Mouse (Mus musculus): ENCODE measurements at regions not wholly inside any gene's neighbourhood (a gene's known extent, or its start where the extent isn't known, plus 50 kb on each side); places are given as distances from the start of the nearest gene placed in this dataset.

- no peaks in the 10 kb centered on the region for H3K36me3 ChIP-seq (ENCODE audit: inconsistent target)
- H3K4me3 ChIP-seq (ENCODE audit: inconsistent target) = no peak overlapping the region
- no peaks in the 10 kb centered on the region for H3K79me2 ChIP-seq (ENCODE audit: inconsistent target)
- no peak overlapping the region for H3K27ac ChIP-seq
- WGBS (ENCODE audit: missing documents) = 90% methylated on average over 4 of the region's 4 CpGs
These were observed 143.3 kb downstream of the Cd24a start for GRCm38 (mm10) chr10:43721356-43721755.

DNA sequence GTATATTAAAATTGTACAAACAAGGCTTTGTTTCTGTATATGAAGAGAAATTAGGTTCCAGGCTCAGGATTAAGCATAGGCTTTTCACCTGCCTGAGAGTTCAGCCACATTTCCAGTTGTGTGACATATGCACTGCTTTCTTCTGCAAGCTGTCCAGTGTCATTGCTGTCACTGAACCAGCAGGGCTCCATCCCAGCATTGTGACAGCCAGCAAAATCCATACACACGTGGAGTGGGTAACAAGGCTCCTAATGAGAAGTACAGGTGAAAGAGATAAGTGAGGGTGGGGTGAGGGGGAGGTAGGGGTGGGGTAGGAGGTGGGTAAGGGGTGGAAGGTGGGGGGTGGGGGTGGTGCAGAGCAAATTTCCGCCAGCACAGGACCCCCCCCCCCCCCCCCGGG, 144.1 kb downstream of the Cd24a start:
- 0% methylated on average over 1 of the region's 3 CpGs for WGBS (ENCODE audit: missing documents)
- Histone ChIP-seq H3K79me2 (ENCODE audit: inconsistent target) (no peaks in the 10 kb centered on the region), H3K4me3 (ENCODE audit: inconsistent target) (no peak overlapping the region), H3K27ac (no peak overlapping the region), H3K36me3 (ENCODE audit: inconsistent target) (no peaks in the 10 kb centered on the region)

DNA sequence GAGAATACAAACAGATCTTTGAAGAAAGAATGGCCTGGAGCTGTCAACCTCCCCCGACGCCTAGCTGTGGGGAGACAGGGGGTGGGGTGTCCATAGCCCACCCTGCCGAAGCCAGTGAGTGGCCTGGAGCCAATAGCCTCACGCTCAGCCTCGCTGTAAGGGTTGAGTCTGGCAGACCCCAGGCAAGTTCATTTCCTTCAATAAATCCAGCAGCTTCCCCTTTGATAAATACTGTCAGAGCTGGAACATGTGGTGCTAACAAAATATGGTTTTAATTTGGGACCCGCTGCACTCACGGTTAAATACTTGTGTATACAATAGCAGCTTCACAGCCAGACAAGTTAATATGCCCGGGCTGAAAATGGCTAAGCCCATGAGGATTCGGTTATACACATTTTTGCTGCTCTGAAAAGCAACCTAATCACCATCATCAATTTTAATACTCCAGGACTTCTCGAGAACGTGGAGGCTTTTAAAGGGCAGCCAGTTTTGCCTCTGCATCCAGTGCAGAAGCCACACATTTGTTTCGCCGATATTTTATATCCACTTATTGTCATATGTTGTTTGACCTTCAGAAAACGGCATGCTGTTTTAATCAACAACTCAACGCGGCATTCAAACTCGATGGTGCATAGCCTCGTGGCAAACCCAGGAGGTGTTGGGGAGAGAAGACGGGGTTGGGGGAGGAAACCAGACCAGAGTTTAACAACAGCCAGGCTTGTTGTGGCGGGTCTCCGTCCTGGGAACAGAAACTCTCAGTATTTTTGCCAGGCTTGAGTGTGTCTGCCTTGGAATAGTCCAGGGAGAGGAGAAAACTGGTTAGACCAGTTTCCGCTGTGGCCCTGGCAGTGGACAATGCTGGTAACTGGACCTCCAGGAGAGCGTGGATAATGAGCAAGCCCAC, 144.9 kb downstream of the Cd24a start:
- H3K27ac ChIP-seq = no peak overlapping the region
- no peak overlapping the region for H3K4me3 ChIP-seq (ENCODE audit: inconsistent target)
- H3K79me2 ChIP-seq (ENCODE audit: inconsistent target) = no peaks in the 10 kb centered on the region
- WGBS (ENCODE audit: missing documents) = 30% methylated on average over 23 of the region's 23 CpGs
- H3K36me3 ChIP-seq (ENCODE audit: inconsistent target) = no peaks in the 10 kb centered on the region

DNA sequence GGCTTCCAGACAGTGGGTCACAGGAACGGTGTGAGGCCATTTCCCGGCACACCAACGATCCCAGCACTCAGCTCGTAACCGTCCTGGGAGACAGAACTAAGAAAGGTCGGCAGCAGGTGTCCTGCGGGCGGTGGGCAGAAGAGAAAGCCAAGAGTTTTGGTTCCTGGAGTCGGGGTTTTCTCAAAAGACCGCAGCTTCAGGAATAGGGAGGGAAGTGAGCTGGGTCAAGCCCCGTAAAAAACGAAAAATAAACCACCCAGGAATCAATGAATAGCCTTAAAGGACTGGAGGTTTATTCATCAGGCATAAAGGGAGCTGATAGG, 145.5 kb downstream of the Cd24a start:
- Histone ChIP-seq H3K4me3 (ENCODE audit: inconsistent target) (no peak overlapping the region), H3K79me2 (ENCODE audit: inconsistent target) (no peaks in the 10 kb centered on the region), H3K36me3 (ENCODE audit: inconsistent target) (no peaks in the 10 kb centered on the region), H3K27ac (no peak overlapping the region)
- WGBS (ENCODE audit: missing documents) = 27% methylated on average over 12 of the region's 12 CpGs

DNA sequence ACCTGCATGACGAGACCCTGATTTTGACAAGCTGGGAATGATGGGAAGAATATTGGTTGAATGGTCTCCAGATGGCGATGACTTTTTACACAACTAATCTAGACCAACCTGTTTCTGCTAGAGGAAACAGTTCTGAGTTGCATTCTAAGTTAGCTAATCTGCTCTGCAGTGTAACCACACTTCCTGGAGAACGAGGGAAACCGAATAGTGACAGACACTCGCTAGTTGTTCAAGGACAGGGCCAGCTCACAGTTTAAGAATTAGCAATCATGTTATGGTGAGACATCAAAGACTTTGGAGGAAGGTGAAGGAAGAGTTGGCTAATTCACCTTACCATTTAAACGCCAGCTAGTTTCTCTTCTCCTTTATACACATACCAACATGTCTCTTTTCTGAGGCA, 149.7 kb downstream of the Cd24a start:
- Histone ChIP-seq H3K4me3 (ENCODE audit: inconsistent target) (no peak overlapping the region), H3K36me3 (ENCODE audit: inconsistent target) (no peaks in the 10 kb centered on the region)
- WGBS (ENCODE audit: missing documents) = 27% methylated on average over 6 of the region's 6 CpGs

GRCm38 (mm10) chr10:43729184-43729583, 151.1 kb downstream of the Cd24a start:
- H3K79me2 ChIP-seq (ENCODE audit: inconsistent target) = no peaks in the 10 kb centered on the region
- 43% methylated on average over 3 of the region's 3 CpGs for WGBS (ENCODE audit: missing documents)
- H3K36me3 ChIP-seq (ENCODE audit: inconsistent target) = no peaks in the 10 kb centered on the region
- H3K27ac ChIP-seq = no peak overlapping the region
- H3K4me3 ChIP-seq (ENCODE audit: inconsistent target) = no peak overlapping the region

More for the DNA sequence above, 149.7 kb downstream of the Cd24a start:
- H3K79me2 ChIP-seq (ENCODE audit: inconsistent target) = no peaks in the 10 kb centered on the region
- H3K27ac ChIP-seq = no peak overlapping the region

DNA sequence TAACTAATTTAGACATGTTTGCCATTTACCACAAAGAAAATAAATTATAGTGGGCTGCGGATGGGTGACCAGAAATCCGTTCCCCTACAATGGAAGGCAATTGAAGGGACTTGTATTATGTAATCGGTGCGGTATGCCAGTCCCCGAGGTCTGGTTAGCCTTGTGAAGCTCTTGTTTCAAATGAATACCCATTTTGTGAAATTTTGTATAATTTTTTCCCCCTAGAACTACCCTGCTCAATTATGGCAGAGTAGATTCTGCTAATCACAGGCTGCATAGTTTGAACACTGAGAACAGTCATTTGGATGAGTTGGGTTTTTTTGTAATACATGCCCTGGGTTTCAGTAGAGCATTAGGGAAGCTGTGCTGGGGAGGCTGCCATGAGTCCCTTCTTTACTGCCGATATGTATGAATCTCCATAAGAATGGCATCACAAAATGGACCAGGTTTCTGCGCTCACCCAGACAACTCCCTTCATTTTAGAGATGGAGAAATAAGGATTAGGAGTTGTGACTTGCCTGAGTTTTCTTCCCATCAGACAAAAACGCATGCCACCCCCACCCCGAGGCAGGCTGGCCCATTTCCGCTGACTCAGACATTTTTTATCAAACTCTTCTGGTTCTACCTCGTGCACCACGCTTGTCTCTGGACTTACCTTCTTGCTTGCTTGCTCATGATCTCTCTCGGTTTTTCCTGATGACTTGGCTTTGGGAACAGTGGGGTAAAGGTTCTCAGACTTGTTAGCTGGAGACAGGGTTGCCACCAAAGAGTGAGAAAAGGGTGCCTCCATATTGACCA, 155.7 kb downstream of the Cd24a start:
- Histone ChIP-seq H3K27ac (no peak overlapping the region), H3K4me3 (ENCODE audit: inconsistent target) (no peak overlapping the region), H3K36me3 (ENCODE audit: inconsistent target) (no peaks in the 10 kb centered on the region), H3K79me2 (ENCODE audit: inconsistent target) (no peaks in the 10 kb centered on the region)
- WGBS (ENCODE audit: missing documents) = 85% methylated on average over 13 of the region's 13 CpGs

DNA sequence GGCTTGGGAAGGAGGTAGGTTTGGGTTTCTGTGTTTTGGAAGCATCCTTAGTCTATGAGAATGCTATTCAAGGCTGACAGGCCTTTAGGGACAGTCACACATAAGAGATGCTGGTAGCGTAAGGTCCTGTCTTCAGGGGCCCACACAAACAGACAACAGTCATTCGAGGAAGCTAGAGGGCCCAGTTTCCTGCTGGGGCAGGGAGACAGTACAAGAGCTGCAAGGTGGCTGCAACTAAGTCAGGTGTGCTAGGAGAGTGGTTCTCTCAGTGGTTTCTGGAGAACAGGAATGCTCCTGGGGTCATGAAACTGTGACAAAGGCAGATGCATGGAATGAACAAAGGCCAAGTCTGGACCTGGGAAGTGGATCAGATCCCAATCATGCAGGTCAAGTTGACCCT, 161.1 kb downstream of the Cd24a start:
- WGBS (ENCODE audit: missing documents) = 65% methylated on average over 2 of the region's 2 CpGs
- Histone ChIP-seq H3K36me3 (ENCODE audit: inconsistent target) (no peaks in the 10 kb centered on the region), H3K4me3 (ENCODE audit: inconsistent target) (no peak overlapping the region), H3K27ac (no peak overlapping the region), H3K79me2 (ENCODE audit: inconsistent target) (no peaks in the 10 kb centered on the region)

- WGBS (ENCODE audit: missing documents) = 62% methylated on average over 8 of the region's 8 CpGs
- H3K27ac ChIP-seq = no peak overlapping the region
- H3K4me3 ChIP-seq (ENCODE audit: inconsistent target) = no peak overlapping the region
- no peaks in the 10 kb centered on the region for H3K79me2 ChIP-seq (ENCODE audit: inconsistent target)
- H3K36me3 ChIP-seq (ENCODE audit: inconsistent target) = no peaks in the 10 kb centered on the region
These were observed 161.6 kb downstream of the Cd24a start for GRCm38 (mm10) chr10:43739718-43740117.

- no peaks in the 10 kb centered on the region for H3K36me3 ChIP-seq (ENCODE audit: inconsistent target)
- 26% methylated on average over 13 of the region's 13 CpGs for WGBS (ENCODE audit: missing documents)
- H3K79me2 ChIP-seq (ENCODE audit: inconsistent target) = no peaks in the 10 kb centered on the region
- H3K27ac ChIP-seq = no peak overlapping the region
- no peak overlapping the region for H3K4me3 ChIP-seq (ENCODE audit: inconsistent target)
These were observed 161.2 kb downstream of the Qrsl1 start for GRCm38 (mm10) chr10:43740204-43740865.

GRCm38 (mm10) chr10:43741361-43742084, 160.0 kb downstream of the Qrsl1 start:
- no peak overlapping the region for H3K4me3 ChIP-seq (ENCODE audit: inconsistent target)
- no peak overlapping the region for H3K27ac ChIP-seq
- no peaks in the 10 kb centered on the region for H3K79me2 ChIP-seq (ENCODE audit: inconsistent target)
- H3K36me3 ChIP-seq (ENCODE audit: inconsistent target) = no peaks in the 10 kb centered on the region
- 94% methylated on average over 17 of the region's 18 CpGs for WGBS (ENCODE audit: missing documents)

- Histone ChIP-seq H3K36me3 (ENCODE audit: inconsistent target) (no peaks in the 10 kb centered on the region), H3K27ac (no peak overlapping the region), H3K79me2 (ENCODE audit: inconsistent target) (no peaks in the 10 kb centered on the region), H3K4me3 (ENCODE audit: inconsistent target) (no peak overlapping the region)
- 43% methylated on average over 15 of the region's 15 CpGs for WGBS (ENCODE audit: missing documents)
These were observed 159.2 kb downstream of the Qrsl1 start for GRCm38 (mm10) chr10:43742085-43743054.

DNA sequence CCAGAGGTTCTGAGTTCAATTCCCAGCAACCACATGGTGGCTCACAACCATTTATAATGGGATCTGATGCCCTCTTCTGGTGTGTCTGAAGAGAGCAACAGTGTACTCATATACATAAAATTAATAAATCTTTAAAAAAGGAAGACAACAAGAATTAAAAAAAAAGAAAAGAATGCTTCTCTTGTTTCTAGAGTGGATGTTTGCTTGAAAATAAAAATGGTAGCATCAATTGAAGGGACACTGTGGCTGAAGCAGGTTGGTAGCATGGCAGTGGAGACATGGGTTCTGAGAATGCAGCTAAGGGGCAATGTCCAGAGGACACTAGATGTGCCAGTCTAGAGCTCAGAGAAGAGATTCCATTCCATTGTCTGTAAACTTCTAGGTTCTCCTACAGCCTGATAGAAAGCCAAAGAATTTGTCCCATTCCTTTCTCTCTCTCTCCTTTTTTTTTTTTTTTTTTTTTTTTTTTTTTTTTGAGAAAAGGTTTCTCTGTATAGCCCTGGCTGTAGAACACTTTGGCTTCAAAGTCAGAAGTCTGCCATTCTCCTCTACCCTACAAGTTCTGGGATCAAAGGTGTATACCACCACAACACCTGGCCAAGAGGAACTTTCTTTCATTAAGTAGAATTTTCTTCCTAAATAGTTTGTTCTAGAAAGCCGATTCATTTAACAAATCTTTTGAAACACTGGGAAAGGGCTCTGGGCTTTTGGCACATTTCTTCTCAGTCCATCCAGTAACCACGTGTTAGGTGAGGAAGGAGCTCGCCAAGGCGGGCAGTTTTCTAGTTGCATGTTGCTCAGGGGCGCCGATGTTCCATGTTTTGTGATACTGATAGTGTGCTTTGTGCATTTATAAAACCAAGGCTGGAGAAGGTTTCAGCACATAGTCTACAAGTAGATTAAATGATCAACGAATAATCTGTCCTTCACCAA, 158.1 kb downstream of the Qrsl1 start:
- H3K4me3 ChIP-seq (ENCODE audit: inconsistent target) = no peak overlapping the region
- 94% methylated on average over 7 of the region's 7 CpGs for WGBS (ENCODE audit: missing documents)
- no peaks in the 10 kb centered on the region for H3K79me2 ChIP-seq (ENCODE audit: inconsistent target)
- no peaks in the 10 kb centered on the region for H3K36me3 ChIP-seq (ENCODE audit: inconsistent target)
- no peak overlapping the region for H3K27ac ChIP-seq

All from macrophage (primary cell).